Mouse (Mus musculus) left cerebral cortex, adult 18-20 months (tissue): ENCODE results near the gene Tmem186. TPM values are rescaled to one million over a fixed set of nuclear protein-coding genes. Genes with fewer than 3 reads are reported as not detected.
A peak's percentile ranks its signal among the peaks of the same experiment; 100 is the strongest.

ENCODE experiments used
- DNase-seq, 2 experiments: peaks; one replicate each; pipeline ENCODE4 v3.0.0; 2021 to 2022; ENCODE audit warnings: low spot score in 2 of 2, mixed read lengths in 1 of 2
- long read RNA-seq, 2 experiments: library from polyadenylated mRNA; stranded (forward); transcript quantifications; one replicate each; pipeline ENCODE4 v2.0.0; 2021
- total RNA-seq, 2 experiments: library from RNA; stranded (reverse); gene quantifications; 2 replicates each; pipeline ENCODE4 v1.2.3; 2021

The Tmem186 gene
- 10 to 100 TPM; 12.4 to 12.7 TPM for total RNA-seq
- long read RNA-seq, experiment 1, transcript Tmem186-201 (2 exons, 3,391 nt), result major isoform, 15 of 24 reads
- long read RNA-seq, experiment 1, partial matches to known transcripts, result 0 of 24 reads
- long read RNA-seq, experiment 1, other reads (novel, unspliced or antisense), result 9 of 24 reads
- long read RNA-seq, experiment 2, transcript Tmem186-201 (2 exons, 3,391 nt), result major isoform, 9 of 21 reads
- long read RNA-seq, experiment 2, partial matches to known transcripts, result 0 of 21 reads
- long read RNA-seq, experiment 2, other reads (novel, unspliced or antisense), result 12 of 21 reads

- peak; percentile 74 to 82 for DNase-seq
These were observed at the start of gene Tmem186, which contains the start of gene Pmm2 for GRCm38 (mm10) chr16:8637217-8638051. Gene Tmem186, minus strand, starts transcription at chr16:8637712. Gene Pmm2, plus strand, starts transcription at chr16:8637674.

GRCm38 (mm10) chr16:8686871-8687535 is 49.5 kb upstream of the Tmem186 start:
- DNase-seq, result no peak

- peak; percentile 80 to 88 for DNase-seq
These were observed 48.8 kb upstream of the Tmem186 start for GRCm38 (mm10) chr16:8686121-8686870.

GRCm38 (mm10) chr16:8685087-8685486 is 47.6 kb upstream of the Tmem186 start:
- no peak for DNase-seq

- no peak for DNase-seq
These were observed 43.0 kb upstream of the Tmem186 start, which contains the start of gene Gm5767 for GRCm38 (mm10) chr16:8680470-8680869. Gene Gm5767, plus strand, starts transcription at chr16:8680770.

GRCm38 (mm10) chr16:8679780-8680179 is 42.3 kb upstream of the Tmem186 start:
- no peak for DNase-seq

- no peak for DNase-seq
These were observed 41.2 kb upstream of the Tmem186 start for GRCm38 (mm10) chr16:8678676-8679075.

GRCm38 (mm10) chr16:8678035-8678434 is 40.5 kb upstream of the Tmem186 start:
- no peak for DNase-seq

GRCm38 (mm10) chr16:8676800-8677199 is 39.3 kb upstream of the Tmem186 start:
- DNase-seq, result peak; percentile 45 to 55

GRCm38 (mm10) chr16:8676228-8676627 is 38.7 kb upstream of the Tmem186 start:
- DNase-seq, result no peak

- no peak for DNase-seq
These were observed 38.0 kb upstream of the Tmem186 start for GRCm38 (mm10) chr16:8675559-8675958.

GRCm38 (mm10) chr16:8674165-8674564 is 36.7 kb upstream of the Tmem186 start:
- peak in 1 of 2 experiments; percentile 28 for DNase-seq

- no peak for DNase-seq
These were observed 35.8 kb upstream of the Tmem186 start for GRCm38 (mm10) chr16:8673343-8673742.

GRCm38 (mm10) chr16:8672811-8673210 is 35.3 kb upstream of the Tmem186 start:
- no peak for DNase-seq

- DNase-seq, result no peak
These were observed 34.8 kb upstream of the Tmem186 start for GRCm38 (mm10) chr16:8672350-8672687.

GRCm38 (mm10) chr16:8671551-8672349 is 34.2 kb upstream of the Tmem186 start, which contains the start of gene Carhsp1:
Gene Carhsp1, minus strand, starts transcription at chr16:8672155.
- DNase-seq, result peak; percentile 68 to 75

GRCm38 (mm10) chr16:8670041-8671035 is 32.8 kb upstream of the Tmem186 start:
- no peak for DNase-seq

- no peak for DNase-seq
These were observed 31.9 kb upstream of the Tmem186 start for GRCm38 (mm10) chr16:8669432-8669831.

- no peak for DNase-seq
These were observed 30.9 kb upstream of the Tmem186 start for GRCm38 (mm10) chr16:8668386-8668785.
